Mouse (Mus musculus): ENCODE measurements at regions not wholly inside any gene's neighbourhood (a gene's known extent, or its start where the extent isn't known, plus 50 kb on each side); places are given as distances from the start of the nearest gene placed in this dataset.

DNA sequence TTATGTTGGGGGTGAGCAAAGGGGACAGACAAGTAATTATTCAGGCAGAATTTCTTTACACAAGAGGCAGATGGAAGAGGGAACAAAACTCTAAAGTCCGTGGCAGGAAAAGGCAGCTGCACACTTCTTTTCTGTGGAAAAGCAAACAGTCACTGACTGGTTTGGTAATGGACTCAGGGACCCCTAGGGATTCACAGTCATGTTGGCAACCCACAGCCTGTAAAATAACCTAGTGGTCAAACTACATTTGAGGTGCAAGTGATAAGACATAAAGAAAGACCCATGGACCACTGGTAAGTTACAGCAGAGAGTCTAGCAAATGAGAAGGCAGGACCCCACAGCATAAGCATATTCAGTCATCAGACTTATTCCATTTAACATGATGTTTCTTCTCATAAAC lies 526.4 kb upstream of the Cited2 start:
- in situ Hi-C loops (cut with MboI; ENCODE audit: low sequenced_read_pairs) = no loop called here

DNA sequence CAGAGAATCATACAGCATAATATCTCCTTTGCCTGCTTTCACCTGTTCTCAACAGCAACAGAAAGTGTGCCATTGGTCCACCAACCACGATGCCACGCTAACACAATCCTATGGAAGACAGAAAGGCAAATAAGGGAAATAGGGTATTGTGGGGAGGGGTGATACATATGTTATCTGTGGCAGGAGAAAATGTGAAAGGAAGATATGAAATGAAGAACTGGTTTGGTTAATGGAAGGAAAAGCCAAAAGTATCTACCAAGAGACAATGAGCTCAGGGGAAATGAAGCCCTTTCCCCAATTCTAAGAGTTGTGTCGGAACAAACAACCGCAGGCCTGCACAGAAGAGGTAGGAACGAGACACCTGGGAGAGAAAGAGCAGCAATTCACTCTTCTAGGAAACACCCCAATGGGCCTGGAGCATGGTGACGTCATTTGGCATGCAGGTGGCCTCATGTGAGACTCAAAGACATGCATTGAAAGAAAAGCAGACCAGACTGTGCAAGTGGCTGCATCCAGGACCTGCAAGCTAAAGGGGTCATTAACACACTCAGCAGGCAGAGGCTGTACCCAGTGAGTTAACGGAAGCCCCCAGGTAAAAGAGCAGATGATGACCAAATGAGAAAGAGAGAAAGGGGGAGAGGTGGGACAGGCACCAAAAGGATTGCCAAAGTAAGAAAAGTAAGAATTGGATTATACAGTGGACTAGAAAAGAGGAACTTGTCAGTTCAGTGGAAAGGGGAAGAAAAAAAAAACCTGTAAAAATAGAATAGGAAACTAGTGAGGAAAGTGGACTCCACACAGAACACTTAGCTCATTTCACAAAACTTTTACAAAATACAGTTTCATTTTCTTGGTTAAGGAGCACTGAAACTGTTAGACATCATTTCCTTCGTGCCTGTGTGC lies 522.2 kb upstream of the Cited2 start:
- in situ Hi-C loops (cut with MboI; ENCODE audit: low sequenced_read_pairs) = no loop called here

DNA sequence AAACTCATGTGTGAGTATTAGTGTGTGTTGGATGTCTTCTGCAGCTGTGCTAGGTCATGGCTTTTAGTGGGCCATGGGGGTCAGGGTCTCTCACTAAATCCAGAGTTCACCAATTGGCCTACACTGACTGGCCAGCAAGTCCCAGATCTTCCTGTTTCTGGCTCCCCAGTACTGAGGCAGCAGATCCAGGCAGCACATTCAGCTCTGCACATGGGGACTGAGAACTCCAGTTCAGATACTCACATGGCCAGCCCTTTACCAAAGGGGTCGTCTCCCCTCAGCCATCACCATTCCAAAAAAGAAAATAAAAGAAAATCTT lies 521.6 kb upstream of the Cited2 start:
- in situ Hi-C loops (cut with MboI; ENCODE audit: low sequenced_read_pairs) = no loop called here

DNA sequence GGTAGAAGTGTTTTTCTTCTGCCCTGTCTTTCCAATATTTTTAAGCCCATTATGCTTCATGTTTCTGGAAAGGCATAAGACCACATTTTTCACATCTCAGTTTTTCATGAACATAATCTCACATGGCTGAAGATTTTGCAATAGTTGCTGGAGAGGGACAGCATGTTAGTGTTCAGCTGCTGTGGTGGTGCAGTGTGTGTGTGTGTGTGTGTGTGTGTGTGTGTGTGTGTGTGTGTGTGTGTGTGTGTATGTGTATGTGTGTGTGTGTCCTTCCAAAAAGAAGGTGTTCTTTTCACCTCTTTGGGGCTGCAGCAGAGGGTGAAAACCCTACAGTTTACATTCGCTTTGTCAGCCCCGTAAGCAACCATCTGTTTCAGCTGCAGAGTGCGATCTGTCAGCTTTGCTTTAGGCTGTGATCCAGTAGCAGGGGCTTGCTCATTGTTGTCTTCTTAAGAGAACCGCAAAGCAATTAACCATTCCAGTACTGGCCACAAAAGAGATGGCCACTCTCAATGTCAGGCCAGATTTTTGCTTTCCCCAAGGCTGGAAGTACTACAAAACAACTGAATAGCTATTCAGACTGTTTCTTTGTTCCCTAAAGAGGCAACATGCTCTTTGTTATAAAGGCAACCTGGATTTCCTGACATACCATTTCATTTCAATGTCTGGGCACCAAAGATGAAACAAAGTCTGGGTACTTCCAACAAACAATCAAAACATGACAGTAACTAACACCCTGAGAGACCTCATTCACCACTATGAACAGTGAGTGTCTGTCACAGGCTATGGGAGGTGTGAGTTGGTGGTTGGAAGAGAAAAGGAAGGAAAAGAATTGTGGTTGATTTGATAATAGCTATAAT lies 520.2 kb upstream of the Cited2 start:
- in situ Hi-C loops (cut with MboI; ENCODE audit: low sequenced_read_pairs) = no loop called here

- in situ Hi-C loops (cut with MboI; ENCODE audit: low sequenced_read_pairs) = no loop called here
Measured at GRCm38 (mm10) chr10:17203416-17204110, 519.5 kb upstream of the Cited2 start.

DNA sequence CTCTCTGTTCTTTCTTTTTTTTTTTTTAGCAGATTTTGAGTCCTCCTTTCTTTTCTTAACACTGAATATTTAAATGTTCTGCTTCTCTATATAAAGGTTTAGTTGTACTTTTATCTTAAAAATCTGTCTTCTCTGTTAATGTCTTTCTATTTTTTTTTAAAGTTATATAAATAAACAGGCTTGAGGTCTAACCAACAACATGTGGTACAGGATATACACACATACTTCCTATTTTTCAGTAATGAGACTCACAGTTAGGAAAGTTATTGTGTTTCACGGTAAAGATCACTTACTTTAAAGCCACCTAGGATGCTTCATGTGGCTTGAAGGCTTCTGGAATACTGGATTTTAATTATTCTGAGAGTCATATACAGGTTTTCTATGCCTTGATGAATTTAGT lies 518.9 kb upstream of the Cited2 start:
- in situ Hi-C loops (cut with MboI; ENCODE audit: low sequenced_read_pairs) = no loop called here

- in situ Hi-C loops (cut with MboI; ENCODE audit: low sequenced_read_pairs) = no loop called here
Measured at GRCm38 (mm10) chr10:17212551-17213309, 510.3 kb upstream of the Cited2 start.

DNA sequence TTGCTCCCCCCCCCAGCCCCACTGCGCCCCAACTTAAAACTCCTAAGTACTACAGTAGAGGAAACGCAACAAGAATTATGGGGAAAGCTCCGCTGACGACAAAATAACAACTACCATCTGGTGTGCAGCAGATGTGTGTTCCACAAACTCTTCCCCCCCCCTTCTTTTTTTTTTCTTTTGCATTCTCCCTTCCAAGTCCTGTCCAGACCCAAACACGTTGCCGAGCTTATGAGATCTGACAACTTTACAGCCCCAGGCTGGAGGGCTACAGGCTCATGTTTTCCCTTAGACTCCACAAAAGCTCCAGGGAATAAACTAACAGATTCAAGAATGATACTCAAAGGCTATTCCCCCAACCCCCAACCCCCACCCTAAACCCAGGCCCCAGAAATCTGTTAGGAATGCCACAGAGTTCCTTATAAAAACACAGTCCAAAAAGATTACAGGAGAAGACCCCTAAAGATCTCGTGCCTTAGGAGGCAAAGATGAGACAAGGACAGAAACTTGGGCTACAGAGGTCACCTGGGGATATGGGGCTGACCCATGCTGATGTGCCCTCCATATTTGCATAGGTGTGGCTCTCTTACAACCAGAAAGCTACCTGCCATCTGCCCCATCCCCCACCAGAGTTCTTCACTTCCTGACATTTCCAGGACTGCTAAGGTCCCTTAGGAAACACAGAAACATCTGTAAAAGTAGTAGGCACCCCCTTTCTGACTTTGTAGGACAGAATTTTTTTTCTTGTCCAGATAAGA lies 509.5 kb upstream of the Cited2 start:
- in situ Hi-C loops (cut with MboI; ENCODE audit: low sequenced_read_pairs) = no loop called here

GRCm38 (mm10) chr10:17214065-17214440 lies 509.0 kb upstream of the Cited2 start:
- in situ Hi-C loops (cut with MboI; ENCODE audit: low sequenced_read_pairs) = no loop called here

DNA sequence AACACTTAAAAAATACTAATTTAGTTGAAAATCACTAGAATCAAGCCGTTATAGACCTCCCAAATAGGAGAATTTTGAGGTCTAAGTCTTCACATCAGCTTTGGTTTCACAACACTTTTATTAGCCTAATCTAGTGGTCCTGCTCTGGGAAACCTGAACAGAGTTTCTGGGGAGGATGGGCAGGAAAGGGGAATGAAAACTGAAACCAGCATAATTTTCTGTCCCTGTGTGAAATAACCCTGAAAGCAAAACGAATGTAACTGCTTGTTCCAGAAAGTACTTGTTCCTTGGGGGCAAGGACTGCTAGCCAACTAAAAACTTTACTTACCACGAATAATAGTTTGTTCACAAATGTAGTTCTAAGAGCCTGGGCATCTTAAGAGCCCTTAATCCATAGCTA lies 508.0 kb upstream of the Cited2 start:
- in situ Hi-C loops (cut with MboI; ENCODE audit: low sequenced_read_pairs) = no loop called here

DNA sequence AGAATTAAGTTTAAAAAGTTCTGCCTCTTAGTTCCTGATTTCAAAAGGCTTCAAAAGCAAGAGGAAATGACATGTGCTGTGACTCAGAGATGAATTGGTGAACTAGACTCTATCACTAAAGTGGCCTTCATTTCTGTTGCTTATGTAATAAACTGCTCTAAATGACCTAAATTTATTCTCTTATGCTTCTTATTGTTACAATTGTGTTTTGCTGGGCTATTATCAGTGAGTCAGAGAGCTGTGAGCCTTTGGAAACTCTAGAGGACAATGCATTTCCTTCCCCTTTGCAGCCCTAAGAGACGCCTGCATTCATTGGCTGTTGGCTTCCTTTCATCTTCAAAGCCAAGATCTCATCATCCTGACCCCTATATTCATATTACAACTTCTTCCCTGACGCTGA lies 501.5 kb upstream of the Cited2 start:
- in situ Hi-C loops (cut with MboI; ENCODE audit: low sequenced_read_pairs) = no loop called here

GRCm38 (mm10) chr10:17225727-17226126 lies 497.3 kb upstream of the Cited2 start:
- in situ Hi-C loops (cut with MboI; ENCODE audit: low sequenced_read_pairs) = no loop called here

DNA sequence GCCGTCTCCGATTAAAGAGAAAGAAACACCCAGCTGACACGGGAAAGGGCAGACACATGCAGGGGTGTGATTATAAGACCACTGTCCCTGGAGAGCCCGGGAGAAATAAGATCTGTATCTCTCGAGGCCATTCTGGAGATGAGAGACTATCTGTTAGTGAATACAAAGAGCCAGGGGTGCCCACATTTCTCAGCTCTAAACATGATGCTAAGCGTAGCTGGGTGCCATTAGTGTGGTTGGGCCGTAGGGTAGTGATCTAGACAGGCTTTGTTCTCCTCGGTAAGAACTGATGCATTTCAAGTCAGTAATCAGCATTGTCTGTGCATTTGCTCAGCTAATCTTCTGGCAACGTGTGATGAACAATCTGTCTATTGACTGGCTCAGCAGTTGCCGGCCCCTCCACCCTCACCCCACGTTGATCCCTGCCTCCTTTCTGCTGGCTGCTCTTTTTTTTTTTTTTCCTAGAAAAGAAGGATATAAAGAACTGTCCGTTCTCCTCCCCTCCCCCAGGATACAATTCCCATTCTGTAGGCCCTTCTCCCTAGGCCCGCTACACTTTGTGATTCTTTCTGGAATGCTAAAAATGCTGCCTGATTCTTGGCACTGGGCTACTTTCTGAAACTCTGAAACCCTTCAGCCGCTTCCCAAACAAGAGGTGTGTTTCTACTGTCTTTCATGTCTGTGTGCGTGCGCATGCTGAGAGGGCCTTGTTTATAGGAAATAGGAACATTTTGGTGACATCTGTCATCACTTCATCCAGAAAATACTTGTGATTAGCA lies 492.8 kb upstream of the Cited2 start:
- in situ Hi-C loops (cut with MboI; ENCODE audit: low sequenced_read_pairs) = no loop called here

DNA sequence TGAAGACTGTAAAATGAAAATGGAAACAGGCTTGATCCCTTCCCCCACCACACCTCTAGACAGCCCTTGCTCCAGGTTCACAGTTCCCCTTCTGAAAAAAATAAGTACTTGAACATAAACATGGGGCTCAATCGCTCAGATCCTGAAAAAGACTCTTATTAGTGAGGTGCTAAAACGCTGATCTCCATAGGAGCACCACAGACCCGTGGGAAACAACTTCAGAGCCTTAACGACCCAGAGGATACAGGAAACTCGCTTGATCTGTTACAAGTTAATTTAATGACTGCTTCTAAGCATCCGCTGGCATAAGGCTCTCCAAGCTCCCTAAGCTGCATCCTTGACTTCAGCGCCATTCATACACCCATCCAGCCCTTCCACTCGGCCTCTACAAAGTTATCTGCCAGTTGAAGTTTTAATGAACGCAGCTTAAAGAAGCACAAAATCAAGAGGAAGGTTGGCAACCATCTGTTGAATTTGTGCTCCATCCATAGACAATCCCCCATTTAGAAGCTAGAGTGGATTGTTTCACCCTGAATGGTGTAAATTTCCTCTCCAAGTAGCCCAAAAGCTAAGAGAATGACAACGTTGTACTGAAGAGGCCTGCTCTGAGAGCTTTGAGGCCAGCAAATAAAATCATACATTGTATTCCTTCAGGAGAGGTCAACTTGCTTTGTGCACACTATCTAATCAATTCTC lies 486.9 kb upstream of the Cited2 start:
- in situ Hi-C loops (cut with MboI; ENCODE audit: low sequenced_read_pairs) = no loop called here

DNA sequence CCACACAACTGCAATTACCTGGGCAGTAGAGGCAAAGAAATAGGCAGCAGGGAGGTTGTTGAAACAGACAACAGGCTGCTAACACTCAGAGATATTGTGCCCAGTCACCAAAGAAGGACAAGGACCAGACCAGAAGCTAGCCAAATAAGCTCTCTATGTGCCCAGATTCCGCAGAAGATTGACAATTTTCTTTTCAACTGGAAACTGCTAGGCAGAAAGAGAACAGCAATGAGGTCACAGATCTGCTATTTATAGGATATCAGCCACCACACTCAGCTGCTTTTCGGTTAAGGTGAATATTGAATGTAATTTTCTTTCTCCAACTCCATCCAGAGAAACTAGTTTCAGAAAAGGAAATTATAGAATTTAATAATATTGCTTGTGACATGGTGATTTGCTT lies 486.3 kb upstream of the Cited2 start:
- in situ Hi-C loops (cut with MboI; ENCODE audit: low sequenced_read_pairs) = no loop called here

- in situ Hi-C loops (cut with MboI; ENCODE audit: low sequenced_read_pairs) = no loop called here
Measured at GRCm38 (mm10) chr10:17237463-17237862, 485.6 kb upstream of the Cited2 start.

DNA sequence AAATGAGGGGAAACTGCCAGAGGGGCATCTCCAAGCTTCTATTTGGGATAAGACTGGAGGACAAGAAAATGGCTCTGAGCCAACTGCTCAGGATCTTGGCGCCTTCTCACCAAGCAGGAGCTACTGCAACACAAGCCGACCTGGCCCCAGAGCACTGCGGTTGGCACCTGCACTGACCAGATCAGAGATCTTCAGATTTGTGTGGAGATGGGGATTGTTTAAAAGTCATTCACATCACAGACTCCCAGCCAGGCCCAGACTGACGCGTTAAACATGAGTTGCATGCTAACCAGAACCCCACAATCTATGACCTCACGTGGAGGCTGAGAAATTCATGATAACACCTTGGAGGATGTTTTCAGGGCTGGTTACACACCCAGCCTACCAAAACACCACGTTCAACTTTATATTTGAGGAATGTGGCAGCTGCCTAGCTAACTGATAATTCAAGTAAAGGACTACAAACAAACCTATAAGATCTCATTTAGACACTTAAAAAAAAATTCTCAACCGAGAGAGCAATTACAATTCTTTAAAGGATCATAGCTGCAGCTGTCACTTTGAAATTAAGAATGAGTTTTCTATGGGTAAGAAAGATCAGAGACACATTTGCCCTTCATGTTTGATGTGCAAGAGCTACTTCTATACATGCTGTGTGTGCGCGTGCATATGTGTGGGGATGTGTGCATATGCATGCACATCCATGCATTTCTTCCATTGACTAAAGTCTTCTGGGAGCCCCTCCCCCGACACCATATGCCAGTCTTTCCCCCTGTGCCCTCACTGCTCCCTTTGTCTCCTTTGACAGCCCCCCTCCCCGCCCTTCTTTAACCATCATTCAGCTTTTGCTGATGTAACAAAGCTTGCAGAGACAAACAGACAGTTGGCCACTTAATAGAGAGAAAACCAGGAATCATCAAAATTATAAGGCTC lies 484.8 kb upstream of the Cited2 start:
- in situ Hi-C loops (cut with MboI; ENCODE audit: low sequenced_read_pairs) = no loop called here

GRCm38 (mm10) chr10:17248270-17248669 lies 474.7 kb upstream of the Cited2 start:
- in situ Hi-C loops (cut with MboI; ENCODE audit: low sequenced_read_pairs) = no loop called here

All from CH12F3 (cell line).